Mouse (Mus musculus) gastrocnemius, adult 18-20 months (tissue): ENCODE measurements around the gene Ace3. TPM values are rescaled to one million over a fixed set of nuclear protein-coding genes. Genes with fewer than 3 reads are reported as not detected.

Source experiments
- DNase-seq: peaks from one replicate; pipeline ENCODE4 v3.0.0; 2021; ENCODE audit warnings: low spot score
- total RNA-seq, 2 experiments: library from RNA; stranded (reverse); gene quantifications; 2 replicates each; pipeline ENCODE4 v1.2.3; 2021

The Ace3 gene
- total RNA-seq, 2 experiments from 2014 or later, result not detected

- DNase-seq, result no peak
These were observed 42.9 kb downstream of the Ace3 start for GRCm38 (mm10) chr11:106037418-106037751.

GRCm38 (mm10) chr11:106044349-106044748 is 49.9 kb downstream of the Ace3 start:
- no peak for DNase-seq

GRCm38 (mm10) chr11:106045256-106045655 is 50.8 kb downstream of the Ace3 start:
- no peak for DNase-seq

- DNase-seq, result no peak
These were observed 51.3 kb downstream of the Ace3 start for GRCm38 (mm10) chr11:106045780-106046179.

GRCm38 (mm10) chr11:106046584-106046983 is 52.1 kb downstream of the Ace3 start:
- no peak for DNase-seq

- no peak for DNase-seq
These were observed 59.4 kb downstream of the Ace3 start for GRCm38 (mm10) chr11:106053921-106054320.

- no peak for DNase-seq
These were observed 60.1 kb downstream of the Ace3 start for GRCm38 (mm10) chr11:106054600-106054999.

Other genes with a start within 250 kb of the Ace3 start
- gene Cyb561, start 41.3 kb upstream of the Ace3 start, total RNA-seq, result 1 to 10 TPM; 3.0 to 3.4 TPM
- 10 to 100 TPM; 19.5 to 19.7 TPM for gene Ace, start 26.7 kb upstream of the Ace3 start, total RNA-seq
- not detected for gene Kcnh6, start 13.4 kb downstream of the Ace3 start, total RNA-seq
- gene Dcaf7, start 42.2 kb downstream of the Ace3 start, total RNA-seq, result 10 to 100 TPM; 24.8 to 25.9 TPM
- 10 to 100 TPM; 39.7 to 44.4 TPM for gene Taco1, start 71.4 kb downstream of the Ace3 start, total RNA-seq
- gene Map3k3, start 89.9 kb downstream of the Ace3 start, total RNA-seq, result 10 to 100 TPM; 20.9 to 23.2 TPM
- gene Gm10840, start 166.2 kb downstream of the Ace3 start, total RNA-seq, result not detected
- gene Limd2, start 166.2 kb downstream of the Ace3 start, total RNA-seq, result 1 to 10 TPM; 3.2 to 3.6 TPM
- 10 to 100 TPM; 13.7 to 14.1 TPM for gene Strada, start 207.5 kb downstream of the Ace3 start, total RNA-seq
- 10 to 100 TPM; 74.0 to 79.0 TPM for gene Ccdc47, start 221.7 kb downstream of the Ace3 start, total RNA-seq
- gene Ddx42, start 222.3 kb downstream of the Ace3 start, total RNA-seq, result 10 to 100 TPM; 25.8 to 26.2 TPM